ENCODE assay signal across 23 mouse cellular contexts in genomic region chr4:142554716-142555115, GRCm38 (mm10).
A peak's percentile ranks its signal among the peaks of the same experiment; 100 is the strongest.
DNase-seq lines count a peak whose midpoint lies in the region; ATAC-seq lines count a peak whose summit lies in the region.
"Had no signal": no experiment of that assay in that cellular context is flagged by ENCODE, and none has a peak within 500 bp of the region (broad histone marks: within the 10 kb centered on the region; RNA-seq: fewer than 3 reads in every experiment).

No protein-coding gene starts in this region.

- no peak overlapping the region for H3K27ac ChIP-seq in limb, embryonic 11.5 days (replicated peaks; ENCODE audit: low read depth, low read length)
- no peak overlapping the region for H3K27ac ChIP-seq in limb, embryonic 10.5 days
- H3K27ac ChIP-seq: heart, embryonic 15.5 days; hindbrain, embryonic 13.5 days; left cerebral cortex, adult 2 months; neural tube, embryonic 12.5 days had no signal

- H3K27me3 ChIP-seq in limb, embryonic 11.5 days (ENCODE audit: control insufficient read depth, insufficient read depth, low read length): no peaks in the 10 kb centered on the region
- H3K27me3 ChIP-seq in limb, embryonic 10.5 days (ENCODE audit: low read depth, poor library complexity, severe bottlenecking): no peaks in the 10 kb centered on the region
- H3K27me3 ChIP-seq: heart, embryonic 15.5 days; hindbrain, embryonic 13.5 days; neural tube, embryonic 12.5 days had no signal

- no peak overlapping the region for H3K4me2 ChIP-seq in limb, embryonic 11.5 days (ENCODE audit: low read depth, severe bottlenecking)
- H3K4me2 ChIP-seq: heart, embryonic 15.5 days; hindbrain, embryonic 13.5 days; liver, embryonic 11.5 days; neural tube, embryonic 12.5 days had no signal

- H3K4me3 ChIP-seq in limb, embryonic 11.5 days (ENCODE audit: low read depth, low read length): no peak overlapping the region
- H3K4me3 ChIP-seq in limb, embryonic 10.5 days: no peak overlapping the region
- H3K4me3 ChIP-seq: heart, embryonic 15.5 days; hindbrain, embryonic 13.5 days; left cerebral cortex, adult 2 months; neural tube, embryonic 12.5 days had no signal

- H3K9me3 ChIP-seq in limb, embryonic 11.5 days (ENCODE audit: control insufficient read depth, low read length): no peaks in the 10 kb centered on the region
- H3K9me3 ChIP-seq in limb, embryonic 10.5 days (replicated peaks): no peaks in the 10 kb centered on the region
- H3K9me3 ChIP-seq: heart, embryonic 15.5 days; hindbrain, embryonic 13.5 days had no signal

- 40% methylated on average over 3 of the region's 3 CpGs for WGBS in limb, embryonic 11.5 days
- WGBS in limb, embryonic 10.5 days: 53% methylated on average over 3 of the region's 3 CpGs

- no peak overlapping the region for H3K9ac ChIP-seq in limb, embryonic 11.5 days (ENCODE audit: low read length)
- H3K9ac ChIP-seq: heart, embryonic 15.5 days; hindbrain, embryonic 13.5 days; liver, postnatal 0 days; neural tube, embryonic 12.5 days had no signal

- no peaks in the 10 kb centered on the region for H3K36me3 ChIP-seq in limb, embryonic 11.5 days (ENCODE audit: control insufficient read depth, insufficient read depth, low read length)
- H3K36me3 ChIP-seq in limb, embryonic 10.5 days: no peaks in the 10 kb centered on the region
- H3K36me3 ChIP-seq: heart, embryonic 15.5 days; hindbrain, embryonic 13.5 days; neural tube, embryonic 12.5 days had no signal

- peak; percentile 24 for DNase-seq in embryo, embryonic 10 days (ENCODE audit: low spot score)
- DNase-seq in embryo, embryonic 9.5 days (ENCODE audit: extremely low spot score): no peak
- DNase-seq in limb, embryonic 11.5 days (ENCODE audit: low spot score): no peak
- DNase-seq in limb, embryonic 10.5 days (ENCODE audit: low spot score): no peak
- peak; percentile 52 for DNase-seq in forelimb bud, embryonic 11.5 days (ENCODE audit: low read depth, low spot score)
- DNase-seq in telencephalon, adult 2 months (ENCODE audit: low read depth, low spot score): peak; percentile 49
- DNase-seq in retina, embryonic 14.5 days (ENCODE audit: low spot score): no peak
- DNase-seq: adrenal gland, postnatal 14 days; cerebellum, adult 9-10 months; heart, postnatal 36 days; kidney, adult 18-20 months; left cerebral cortex, postnatal 4 days; liver, postnatal 0 days; midbrain, embryonic 14.5 days; retina, postnatal 1 day; right cerebral cortex, postnatal 4 days; thymus, postnatal 36 days had no signal

- no peaks in the 10 kb centered on the region for H3K4me1 ChIP-seq in limb, embryonic 11.5 days (ENCODE audit: control insufficient read depth, insufficient read depth, low read length)
- no peaks in the 10 kb centered on the region for H3K4me1 ChIP-seq in limb, embryonic 10.5 days
- H3K4me1 ChIP-seq: heart, embryonic 15.5 days; hindbrain, embryonic 13.5 days; neural tube, embryonic 12.5 days had no signal

- ATAC-seq in limb, embryonic 11.5 days (ENCODE audit: insufficient number of reproducible peaks, low FRiP score, low TSS enrichment, low read depth): peak; percentile 39; the same call in 1 of the 2 replicates
- ATAC-seq: forebrain, embryonic 16.5 days; liver, postnatal 0 days had no signal

Comparison
In these comparisons a context has a peak if more than half of its experiments do, and no peak if none do; other contexts are left out.
1. DNase-seq: peak in embryo, embryonic 10 days (single experiment), forelimb bud, embryonic 11.5 days (single experiment) and telencephalon, adult 2 months (single experiment); none in embryo, embryonic 9.5 days (single experiment), limb, embryonic 11.5 days (single experiment), limb, embryonic 10.5 days (single experiment) and retina, embryonic 14.5 days (single experiment).